Mouse (Mus musculus): ENCODE data around the gene Nfe2.
A peak's percentile ranks its signal among the peaks of the same experiment; 100 is the strongest.

DNA sequence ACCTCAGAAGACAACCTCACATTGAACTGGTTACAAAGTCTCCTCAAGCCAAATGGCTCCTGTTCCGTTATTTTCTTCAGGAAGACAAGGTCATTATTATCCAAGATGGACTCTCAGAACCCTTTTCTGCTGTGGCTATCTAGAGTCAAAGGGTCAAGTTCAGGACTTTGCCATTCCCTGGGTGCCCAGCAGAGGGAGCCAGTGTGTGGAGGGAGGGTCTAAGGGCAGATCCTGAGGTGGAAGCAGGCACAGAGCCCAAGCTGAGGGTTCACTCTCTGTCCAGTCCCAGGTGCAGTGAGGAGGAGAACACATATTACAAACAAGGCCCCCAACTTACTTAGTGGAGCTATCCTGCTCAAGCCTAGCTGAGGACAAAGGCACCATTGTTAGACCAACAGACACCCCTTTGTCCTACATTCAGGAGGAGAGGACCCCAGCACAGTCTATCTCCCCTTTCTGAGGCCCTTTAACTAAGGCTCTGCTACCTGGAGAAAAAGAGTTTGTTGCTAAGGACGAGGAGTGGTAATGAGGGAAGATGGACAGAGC lies 7.9 kb downstream of the Nfe2 start:
- TF ChIP-seq EP300 (IDR thresholded peaks at IDR 0.05) = no peak
- TF ChIP-seq CTCF (IDR thresholded peaks at IDR 0.05) = peak; percentile 96

All from lung, postnatal 0 days (tissue).